In genomic region chr12:116916776-116917175, GRCm38 (mm10) we compare ENCODE assay signal across 21 mouse cellular contexts.
DNase-seq lines count a peak whose midpoint lies in the region; ATAC-seq and TF ChIP-seq lines count a peak whose summit lies in the region.
"Had no signal": no experiment of that assay in that cellular context is flagged by ENCODE, and none has a peak within 500 bp of the region (broad histone marks: within the 10 kb centered on the region; RNA-seq: fewer than 3 reads in every experiment).

No protein-coding gene starts in this region.

- no peaks in the 10 kb centered on the region for H3K9me3 ChIP-seq in midbrain, embryonic 15.5 days
- H3K9me3 ChIP-seq in midbrain, embryonic 11.5 days (ENCODE audit: control insufficient read depth, low read length): no peaks in the 10 kb centered on the region
- H3K9me3 ChIP-seq: embryonic facial prominence, embryonic 13.5 days; embryonic facial prominence, embryonic 15.5 days; forebrain, embryonic 10.5 days; forebrain, embryonic 12.5 days had no signal

- peak; percentile 21 for DNase-seq in adrenal gland, adult 2 months
- no peak for DNase-seq in adrenal gland, postnatal 4 days (ENCODE audit: low spot score in 2 of 2)
- no peak for DNase-seq in midbrain, embryonic 11.5 days (ENCODE audit: low spot score, missing footprints)
- no peak for DNase-seq in testis, postnatal 14 days (ENCODE audit: low spot score)
- DNase-seq: adrenal gland, postnatal 25 days; cerebellum, adult 11 months; cerebellum, adult 18-20 months; cerebellum, adult 8-10 months; cerebellum, adult 9-11 months; cerebellum, postnatal 14 days; cerebellum, postnatal 36 days; embryo, embryonic 11 days had no signal

- H3K27me3 ChIP-seq in midbrain, embryonic 15.5 days (replicated peaks): no peaks in the 10 kb centered on the region
- H3K27me3 ChIP-seq in midbrain, embryonic 11.5 days (ENCODE audit: control insufficient read depth, insufficient read depth, low read length): no peaks in the 10 kb centered on the region
- H3K27me3 ChIP-seq in testis, adult 2 months (ENCODE audit: control insufficient read depth, insufficient read depth, low read length): no peaks in the 10 kb centered on the region
- H3K27me3 ChIP-seq: embryonic facial prominence, embryonic 13.5 days; embryonic facial prominence, embryonic 15.5 days had no signal

- no peak overlapping the region for H3K4me3 ChIP-seq in midbrain, embryonic 15.5 days
- no peak overlapping the region for H3K4me3 ChIP-seq in midbrain, embryonic 11.5 days (ENCODE audit: low read depth, low read length)
- peak overlapping the region; percentile 26 for H3K4me3 ChIP-seq in testis, adult 2 months (ENCODE audit: control insufficient read depth, low read depth, low read length)
- H3K4me3 ChIP-seq: embryonic facial prominence, embryonic 13.5 days; embryonic facial prominence, embryonic 15.5 days; erythroblast, embryonic 14.5 days; forebrain, embryonic 10.5 days; forebrain, embryonic 12.5 days had no signal

- 70% methylated on average over 5 of the region's 5 CpGs for WGBS in midbrain, embryonic 15.5 days
- WGBS in midbrain, embryonic 11.5 days: 78% methylated on average over 5 of the region's 5 CpGs

- peaks cover 37% of the 10 kb centered on the region for H3K4me1 ChIP-seq in midbrain, embryonic 15.5 days
- H3K4me1 ChIP-seq in midbrain, embryonic 11.5 days (ENCODE audit: control insufficient read depth, insufficient read depth, low read length): peaks cover 17% of the 10 kb centered on the region
- no peaks in the 10 kb centered on the region for H3K4me1 ChIP-seq in testis, adult 2 months (ENCODE audit: control insufficient read depth, insufficient read depth, low read length)
- H3K4me1 ChIP-seq: embryonic facial prominence, embryonic 13.5 days; embryonic facial prominence, embryonic 15.5 days had no signal

- H3K36me3 ChIP-seq in midbrain, embryonic 15.5 days (replicated peaks): no peaks in the 10 kb centered on the region
- no peaks in the 10 kb centered on the region for H3K36me3 ChIP-seq in midbrain, embryonic 11.5 days (ENCODE audit: control insufficient read depth, insufficient read depth, low read length)
- H3K36me3 ChIP-seq in testis, adult 2 months (ENCODE audit: control insufficient read depth, insufficient read depth, low read length): no peaks in the 10 kb centered on the region
- H3K36me3 ChIP-seq: embryonic facial prominence, embryonic 13.5 days; embryonic facial prominence, embryonic 15.5 days; forebrain, embryonic 10.5 days; forebrain, embryonic 12.5 days had no signal

- ATAC-seq in midbrain, embryonic 15.5 days (replicated peaks): no peak
- ATAC-seq in midbrain, embryonic 11.5 days (ENCODE audit: low FRiP score): no peak
- ATAC-seq: forebrain, embryonic 14.5 days; forebrain, embryonic 16.5 days had no signal

- no peak overlapping the region for H3K9ac ChIP-seq in midbrain, embryonic 15.5 days
- no peak overlapping the region for H3K9ac ChIP-seq in midbrain, embryonic 11.5 days (ENCODE audit: low read length)
- H3K9ac ChIP-seq: embryonic facial prominence, embryonic 13.5 days; embryonic facial prominence, embryonic 15.5 days; forebrain, embryonic 12.5 days had no signal

- no peak for TF ChIP-seq CTCF in testis, adult 2 months (IDR thresholded peaks at IDR 0.05; ENCODE audit: control insufficient read depth, insufficient read depth, insufficient replicate concordance, low read depth, low read length)

- H3K27ac ChIP-seq in midbrain, embryonic 15.5 days: peak overlapping the region; percentile 14; the same call in 1 of the 2 replicates
- H3K27ac ChIP-seq in midbrain, embryonic 11.5 days (ENCODE audit: low read depth, low read length): no peak overlapping the region
- H3K27ac ChIP-seq in testis, adult 2 months (ENCODE audit: control insufficient read depth, insufficient read depth, low read depth, low read length): no peak overlapping the region
- H3K27ac ChIP-seq: embryonic facial prominence, embryonic 13.5 days; embryonic facial prominence, embryonic 15.5 days; forebrain, embryonic 10.5 days; forebrain, embryonic 12.5 days had no signal

- no peak for TF ChIP-seq POLR2A in testis, adult 2 months (IDR thresholded peaks at IDR 0.05; ENCODE audit: control insufficient read depth, low read depth, low read length)

- no peak overlapping the region for H3K4me2 ChIP-seq in midbrain, embryonic 15.5 days
- no peak overlapping the region for H3K4me2 ChIP-seq in midbrain, embryonic 11.5 days
- H3K4me2 ChIP-seq: embryonic facial prominence, embryonic 13.5 days; embryonic facial prominence, embryonic 15.5 days; forebrain, embryonic 12.5 days had no signal
